Mouse (Mus musculus) cerebellum, adult 2 months (tissue): ENCODE data around the gene Esm1.

Experiments
- CTCF ChIP-seq: fragments of 200-500 bp; IDR thresholded peaks from 2 replicates; pipeline ENCODE4 v1.5.1; 2011; ENCODE audit warnings: low read depth, mild to moderate bottlenecking, control low read depth, low read length, moderate library complexity, borderline replicate concordance; ENCODE audit not compliant: insufficient read depth
- POLR2A ChIP-seq: fragments of 200-500 bp; IDR thresholded peaks from 2 replicates; pipeline ENCODE4 v1.6.1; 2011; ENCODE audit warnings: low read length, control low read depth, borderline replicate concordance; ENCODE audit not compliant: insufficient read depth

GRCm38 (mm10) chr13:113245025-113245424 is 35.6 kb downstream of the Esm1 start:
- TF ChIP-seq CTCF, result no peak
- TF ChIP-seq POLR2A, result no peak
